Mouse (Mus musculus): ENCODE measurements around the gene Psme2.

The Psme2 gene
- long read RNA-seq, experiment 1, transcript Psme2-208 (11 exons, 962 nt), result major isoform, 209 of 214 reads
- long read RNA-seq, experiment 1, partial matches to known transcripts, result 2 of 214 reads
- long read RNA-seq, experiment 1, other reads (novel, unspliced or antisense), result 3 of 214 reads
- long read RNA-seq, experiment 2, transcript Psme2-208 (11 exons, 962 nt), result major isoform, 216 of 228 reads
- long read RNA-seq, experiment 2, partial matches to known transcripts, result 3 of 228 reads
- long read RNA-seq, experiment 2, other reads (novel, unspliced or antisense), result 6 of 228 reads

DNA sequence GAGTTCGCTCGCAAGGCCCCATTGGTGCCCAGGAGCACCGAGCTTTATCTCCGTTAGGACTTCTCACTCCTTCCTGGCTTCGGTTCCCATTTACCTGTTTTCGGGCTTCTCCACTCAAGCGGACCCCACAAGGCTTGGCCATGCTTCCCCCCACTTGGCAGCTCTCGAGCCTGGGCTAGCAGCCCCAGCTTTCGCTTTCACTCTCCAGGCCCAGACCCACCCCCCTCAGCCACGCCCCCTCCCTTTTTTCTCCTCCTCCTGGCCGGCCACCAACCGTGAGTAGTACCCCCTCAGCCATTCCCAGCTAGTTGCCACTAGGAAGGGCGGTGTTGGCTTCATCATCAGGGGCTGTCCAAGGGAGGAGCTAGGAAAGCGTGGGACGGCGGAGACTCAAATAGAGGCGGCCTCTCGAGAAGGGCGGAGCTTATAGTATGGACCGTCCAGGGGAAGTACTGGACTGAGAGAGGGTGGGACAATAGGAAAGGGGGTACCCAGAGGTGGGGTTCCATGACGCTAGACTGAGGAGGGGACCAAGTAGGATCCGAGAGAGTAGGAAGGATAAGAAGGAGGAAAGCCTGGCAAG is at the start of gene Psme2:
Gene Psme2 (minus strand): TSS at position 366 of the 583 bp plus-strand sequence.
- intact Hi-C loops (cut with DNase I), result no loop called here

- intact Hi-C loops (cut with DNase I), result loop anchor here (5.0 kb wide), 1 partner anchor 35 kb away; the partner anchor contains the start of genes Gmpr2 and Nedd8
Observed at GRCm38 (mm10) chr14:55637795-55638194, 46.9 kb upstream of the Psme2 start, which contains the start of gene Gm49378. Gm49378 (minus strand) TSS chr14:55637895.

- intact Hi-C loops (cut with DNase I), result loop anchor here (2.0 to 5.0 kb wide), 2 partner anchors 37 to 109 kb away; partner anchors contain the start of genes Dhrs1, Gmpr2, Nedd8 and Nop9
Observed at GRCm38 (mm10) chr14:55635523-55636007, 44.7 kb upstream of the Psme2 start, which contains the start of gene Ipo4. Ipo4 (minus strand) TSS chr14:55635957.

- intact Hi-C loops (cut with DNase I), result loop anchor here (2.0 to 5.0 kb wide), 2 partner anchors 37 to 110 kb away; partner anchors contain the start of genes Dhrs1, Gmpr2, Nedd8 and Nop9
Observed at GRCm38 (mm10) chr14:55634874-55635522, 44.1 kb upstream of the Psme2 start.

DNA sequence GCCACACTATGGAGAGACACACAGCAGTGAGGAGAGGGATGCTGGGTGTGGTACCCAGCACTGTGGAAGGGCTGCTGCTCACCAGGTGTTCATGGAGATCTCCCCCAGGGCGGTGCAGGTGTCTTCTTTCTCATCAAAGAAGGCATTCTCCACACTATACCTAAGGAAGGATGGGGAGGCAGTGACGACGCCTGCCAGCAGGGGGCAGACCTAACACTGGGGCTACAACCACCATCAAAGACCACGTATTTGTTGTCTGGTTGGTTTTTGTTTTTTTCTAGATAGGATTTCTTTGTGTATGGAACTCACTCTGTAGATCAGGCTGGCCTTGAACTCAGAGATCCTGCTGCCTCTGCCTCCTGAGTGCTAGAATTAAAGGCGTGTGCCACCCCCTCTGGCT is 38.4 kb upstream of the Psme2 start:
- intact Hi-C loops (cut with DNase I), result loop anchor here (5.0 kb wide), 1 partner anchor 128 kb away; the partner anchor contains the start of gene Cideb

- intact Hi-C loops (cut with DNase I), result loop anchor here (5.0 kb wide), 1 partner anchor 129 kb away; the partner anchor contains the start of gene Cideb
Observed at GRCm38 (mm10) chr14:55628077-55628827, 37.3 kb upstream of the Psme2 start.

DNA sequence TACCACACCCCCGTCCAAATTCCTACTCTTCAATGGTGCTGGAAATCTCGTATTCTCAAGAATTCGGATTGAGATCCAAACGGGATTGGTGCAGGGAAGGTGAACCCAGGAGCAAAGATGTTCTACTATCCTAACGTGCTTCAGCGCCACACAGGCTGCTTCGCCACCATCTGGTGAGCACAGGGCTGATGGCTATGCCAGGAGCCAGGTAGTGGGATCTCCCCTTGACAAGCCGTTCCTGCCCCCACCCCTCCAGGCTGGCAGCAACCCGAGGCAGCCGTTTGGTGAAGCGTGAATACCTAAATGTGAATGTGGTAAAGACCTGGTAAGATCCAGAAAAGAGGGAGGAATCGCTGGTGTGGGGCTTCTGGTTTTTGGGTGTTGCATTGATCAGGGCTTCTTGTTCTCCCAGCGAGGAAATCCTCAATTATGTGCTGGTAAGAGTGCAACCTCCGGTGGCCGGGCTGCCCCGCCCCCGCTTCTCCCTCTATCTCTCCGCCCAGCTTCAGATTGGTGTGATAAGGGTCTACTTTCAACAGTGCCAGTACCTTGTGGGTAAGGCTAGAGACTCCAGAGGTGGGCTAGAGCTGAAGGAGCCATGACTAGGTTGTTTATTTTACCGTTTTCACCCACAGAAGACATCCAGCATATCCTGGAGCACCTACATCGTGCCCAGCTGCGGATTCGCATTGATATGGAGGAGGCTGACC is 27.7 kb upstream of the Psme2 start:
- intact Hi-C loops (cut with DNase I), result no loop called here

- intact Hi-C loops (cut with DNase I), result no loop called here
Observed at GRCm38 (mm10) chr14:55617822-55618221, 26.9 kb upstream of the Psme2 start, which contains the start of gene Rec8. Rec8 (plus strand) TSS chr14:55618037.

- intact Hi-C loops (cut with DNase I), result no loop called here
Observed at GRCm38 (mm10) chr14:55616844-55617243, 25.9 kb upstream of the Psme2 start.

DNA sequence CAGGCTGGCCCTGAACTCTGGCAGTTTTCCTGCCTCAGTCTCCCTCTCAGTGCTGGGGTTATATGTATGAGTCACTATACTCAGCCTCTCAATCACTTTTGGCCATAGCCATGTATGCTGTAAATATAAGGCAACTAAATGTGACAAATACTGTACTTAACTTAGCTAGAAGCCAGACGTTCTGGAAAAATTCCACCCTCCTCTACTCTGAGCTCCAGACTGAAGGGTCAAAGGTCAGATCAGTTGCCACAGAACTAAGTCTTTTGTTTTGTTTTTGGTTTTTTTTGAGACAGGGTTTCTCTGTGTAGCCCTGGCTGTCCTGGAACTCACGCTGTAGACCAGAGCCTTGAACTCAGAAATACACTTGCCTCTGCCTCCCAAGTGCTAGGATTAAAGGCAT is 25.0 kb upstream of the Psme2 start:
- intact Hi-C loops (cut with DNase I), result no loop called here

DNA sequence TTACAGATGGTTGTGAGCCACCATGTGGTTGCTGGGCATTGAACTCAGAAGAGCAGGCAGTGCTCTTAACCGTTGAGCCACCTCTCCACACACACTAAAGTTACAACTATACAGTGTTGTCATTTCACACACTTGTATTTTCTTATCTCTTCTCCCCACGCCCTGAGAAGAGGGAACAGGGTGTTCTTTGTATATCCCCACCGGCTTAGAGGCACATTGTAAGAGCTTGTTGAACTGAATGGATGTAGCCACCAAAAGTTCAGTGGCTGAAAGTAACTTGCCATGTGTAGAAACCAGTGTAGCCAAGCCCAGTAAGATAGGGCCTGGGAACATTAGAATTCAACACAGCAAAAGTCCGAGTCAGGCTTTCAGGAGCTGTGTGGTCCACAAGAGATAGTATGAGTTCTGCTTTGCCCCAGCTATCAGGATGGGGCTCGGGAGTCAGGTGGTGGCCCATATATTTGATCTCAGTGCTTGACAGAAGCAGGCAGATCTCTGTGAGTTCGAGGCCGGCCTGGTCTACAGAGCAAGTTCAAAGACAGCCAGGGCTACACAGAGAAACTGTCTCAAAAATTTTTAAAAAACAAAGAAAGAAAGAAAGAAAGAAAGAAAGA is 23.8 kb upstream of the Psme2 start:
- intact Hi-C loops (cut with DNase I), result no loop called here

- intact Hi-C loops (cut with DNase I), result no loop called here
Observed at GRCm38 (mm10) chr14:55613346-55613745, 22.4 kb upstream of the Psme2 start.

DNA sequence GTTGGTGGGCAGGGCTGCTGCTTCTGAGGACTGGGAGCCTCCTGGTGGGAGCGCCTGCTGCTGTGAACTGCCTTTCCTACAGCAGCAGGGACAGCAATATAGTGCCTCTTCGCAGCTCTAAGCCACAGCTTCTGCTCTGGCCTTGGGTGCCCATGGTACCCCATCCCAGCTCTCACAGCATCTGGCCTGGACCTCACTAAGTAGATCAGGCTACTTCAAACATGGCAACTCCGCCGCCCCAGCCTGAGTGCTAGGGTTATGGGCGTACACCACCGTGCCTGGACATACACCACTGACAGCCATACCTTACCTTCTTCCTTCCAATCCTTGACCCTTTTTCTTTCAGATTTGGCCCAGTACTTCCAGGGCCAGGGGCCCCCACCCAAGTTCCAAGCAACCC is 17.4 kb upstream of the Psme2 start:
- intact Hi-C loops (cut with DNase I), result no loop called here

GRCm38 (mm10) chr14:55605743-55606459 is 15.0 kb upstream of the Psme2 start:
- intact Hi-C loops (cut with DNase I), result no loop called here

- intact Hi-C loops (cut with DNase I), result loop anchor here (5.0 kb wide), 1 partner anchor 108 kb away; no protein-coding TSS in a partner anchor
Observed at GRCm38 (mm10) chr14:55604823-55605222, 13.9 kb upstream of the Psme2 start.

GRCm38 (mm10) chr14:55603633-55604576 is 13.0 kb upstream of the Psme2 start:
- intact Hi-C loops (cut with DNase I), result loop anchor here (5.0 kb wide), 1 partner anchor 107 kb away; no protein-coding TSS in a partner anchor

GRCm38 (mm10) chr14:55603271-55603632 is 12.3 kb upstream of the Psme2 start, which contains the start of gene Irf9:
Irf9 (plus strand) TSS chr14:55603571.
- intact Hi-C loops (cut with DNase I), result loop anchor here (5.0 kb wide), 1 partner anchor 106 kb away; no protein-coding TSS in a partner anchor
